ENCODE assay signal across 13 mouse cellular contexts in the genomic region with DNA sequence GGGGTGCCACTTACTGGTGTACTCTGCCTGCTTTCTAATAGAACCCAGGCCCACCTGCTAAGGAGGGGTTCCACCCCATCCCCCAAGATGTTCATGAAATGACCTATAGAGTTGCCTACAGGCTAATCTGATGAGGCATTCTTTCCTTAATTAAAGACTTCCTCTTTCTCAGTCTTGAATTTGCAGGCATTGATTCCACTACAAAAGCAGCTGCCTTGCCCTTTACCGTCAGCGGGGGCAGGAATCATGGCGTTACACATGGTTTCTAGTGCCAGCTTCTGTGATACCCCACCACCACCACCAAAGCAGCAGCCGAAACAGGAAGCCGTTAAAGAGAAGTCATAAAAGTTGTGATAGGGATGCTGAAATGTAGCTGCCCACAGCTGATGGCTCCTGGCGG. TPM values are rescaled to one million over a fixed set of nuclear protein-coding genes. Genes with fewer than 3 reads are reported as not detected.
"Had no signal": no experiment of that assay in that cellular context is flagged by ENCODE, and none has a peak within 500 bp of the region (broad histone marks: within the 10 kb centered on the region; RNA-seq: fewer than 3 reads in every experiment).

No protein-coding gene starts in this region.

- DNase-seq: kidney, postnatal 14 days; lung, embryonic 14.5 days; lung, postnatal 10 days; midbrain, embryonic 14.5 days; thymus, adult 18-20 months; thymus, postnatal 36 days had no signal

- H3K4me1 ChIP-seq: neural tube, embryonic 12.5 days had no signal

- H3K27ac ChIP-seq: left cerebral cortex, adult 2 months; limb, embryonic 10.5 days; liver, embryonic 15.5 days; midbrain, embryonic 10.5 days; neural tube, embryonic 12.5 days had no signal

- H3K27me3 ChIP-seq: liver, embryonic 15.5 days; neural tube, embryonic 12.5 days had no signal

- H3K9ac ChIP-seq: liver, embryonic 15.5 days; lung, embryonic 14.5 days; neural tube, embryonic 12.5 days had no signal

- H3K9me3 ChIP-seq: limb, embryonic 10.5 days; liver, embryonic 15.5 days; midbrain, embryonic 10.5 days; neural tube, embryonic 12.5 days had no signal

- H3K36me3 ChIP-seq: liver, embryonic 15.5 days had no signal

- H3K4me2 ChIP-seq: liver, embryonic 11.5 days; liver, embryonic 15.5 days; lung, embryonic 14.5 days; neural tube, embryonic 12.5 days had no signal

- H3K4me3 ChIP-seq: left cerebral cortex, adult 2 months; limb, embryonic 10.5 days; liver, embryonic 15.5 days; midbrain, embryonic 10.5 days; neural tube, embryonic 12.5 days had no signal

RNA-seq across cellular contexts. Expression of a gene that starts 47.0 kb away (rescaled TPM):
- total RNA-seq: monocyte, adult 5-6 weeks had no signal
